Mouse (Mus musculus): ENCODE measurements around the gene Zdhhc5.

The Zdhhc5 gene

DNA sequence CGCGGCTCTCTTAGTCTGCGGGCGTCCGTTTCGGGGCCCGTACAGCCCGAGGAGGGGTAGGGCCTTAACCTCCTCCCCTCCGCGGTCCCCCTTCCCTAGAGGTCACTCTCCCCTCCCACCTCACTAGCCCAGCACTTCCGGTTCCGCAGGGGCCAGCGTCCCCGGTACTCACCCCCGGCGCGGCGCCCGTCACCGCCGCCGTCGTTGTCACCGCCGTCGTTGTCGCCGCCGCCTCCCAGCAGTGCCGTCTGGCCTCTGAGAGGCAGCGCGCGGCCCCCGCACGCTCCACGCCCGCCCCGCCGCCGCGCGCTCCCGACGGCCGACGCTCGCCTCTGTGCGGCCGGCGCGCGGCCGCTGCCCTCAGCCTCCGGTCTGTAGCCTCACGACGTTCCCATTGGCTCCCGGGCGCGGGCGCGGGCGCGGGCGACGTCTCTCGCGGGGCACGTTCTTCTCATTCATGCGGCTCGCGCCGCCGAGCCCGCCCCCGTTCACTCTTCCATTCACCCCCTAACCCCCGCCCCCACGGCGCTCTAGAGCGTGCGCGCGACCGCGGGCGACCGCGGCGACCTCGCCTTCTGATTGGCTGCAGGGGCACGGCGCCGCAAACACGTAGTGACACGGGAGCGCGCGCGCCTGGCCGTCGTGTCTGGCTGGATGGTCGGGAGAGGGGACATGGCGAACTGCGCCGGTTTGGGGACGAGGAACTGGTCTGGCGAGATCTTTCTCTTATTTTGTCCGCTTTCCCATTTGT is at the start of gene Zdhhc5:
TSS of gene Zdhhc5 (minus strand) at position 370 of the 751 bp plus-strand sequence.
- DNase-seq: peak; percentile 97 to 99

DNA sequence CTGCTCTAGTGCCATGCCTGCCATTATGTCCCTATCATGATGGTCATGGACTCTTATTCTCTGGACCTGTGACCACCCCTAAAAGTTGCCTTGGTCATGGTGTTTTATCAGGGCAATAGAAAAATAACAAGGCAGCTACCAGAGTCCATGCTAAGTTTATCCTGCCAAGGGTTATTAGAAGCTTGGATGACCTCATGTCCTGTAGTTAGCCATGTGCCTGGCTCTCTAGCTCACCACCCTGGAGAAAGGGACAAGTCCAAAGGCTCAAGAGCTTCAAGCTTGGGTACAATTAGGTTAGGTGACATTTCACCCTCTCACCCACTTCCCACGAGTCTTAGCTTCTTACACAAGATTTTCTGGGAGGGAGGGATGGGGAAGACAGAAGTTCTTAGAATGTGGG is 47.8 kb upstream of the Zdhhc5 start:
- DNase-seq: no peak

DNA sequence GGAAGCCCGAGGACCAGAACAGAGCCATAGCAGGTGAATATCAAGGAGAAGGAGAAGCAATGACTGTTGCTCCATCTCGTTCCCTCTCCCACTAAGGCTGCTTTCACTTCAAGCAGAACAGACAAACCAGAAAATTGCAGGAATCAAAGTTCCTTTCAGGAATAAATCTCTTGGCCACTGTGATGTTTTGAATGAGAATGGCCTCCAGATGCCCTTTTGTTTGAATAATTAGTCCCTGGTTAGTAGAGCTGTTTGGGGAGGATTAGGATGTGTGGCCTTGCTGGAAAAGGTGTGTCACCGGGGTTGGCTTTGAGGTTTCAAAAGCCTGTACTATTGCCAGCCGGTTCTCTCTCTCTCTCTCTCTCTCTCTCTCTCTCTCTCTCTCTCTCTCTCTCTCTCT is 47.3 kb upstream of the Zdhhc5 start:
- DNase-seq: no peak

DNA sequence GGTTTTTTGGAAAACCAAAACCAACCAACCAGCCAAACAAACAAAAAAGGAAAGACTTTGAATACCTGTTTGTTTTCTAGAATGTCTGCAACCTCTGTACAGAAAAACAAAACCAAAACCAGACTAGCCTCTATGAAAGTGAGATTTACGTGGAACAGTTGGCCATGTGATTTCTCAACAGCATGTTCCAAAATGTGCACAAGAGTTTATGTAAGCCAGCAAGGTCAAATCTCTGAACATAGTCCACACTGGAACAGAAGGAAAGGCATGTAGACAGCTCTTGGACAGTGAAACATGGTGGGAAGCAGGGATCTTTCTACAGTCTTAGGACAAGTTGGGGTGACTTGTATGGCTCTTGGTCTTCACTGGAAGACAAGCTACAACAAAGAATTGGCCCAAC is 46.9 kb upstream of the Zdhhc5 start:
- DNase-seq: no peak

DNA sequence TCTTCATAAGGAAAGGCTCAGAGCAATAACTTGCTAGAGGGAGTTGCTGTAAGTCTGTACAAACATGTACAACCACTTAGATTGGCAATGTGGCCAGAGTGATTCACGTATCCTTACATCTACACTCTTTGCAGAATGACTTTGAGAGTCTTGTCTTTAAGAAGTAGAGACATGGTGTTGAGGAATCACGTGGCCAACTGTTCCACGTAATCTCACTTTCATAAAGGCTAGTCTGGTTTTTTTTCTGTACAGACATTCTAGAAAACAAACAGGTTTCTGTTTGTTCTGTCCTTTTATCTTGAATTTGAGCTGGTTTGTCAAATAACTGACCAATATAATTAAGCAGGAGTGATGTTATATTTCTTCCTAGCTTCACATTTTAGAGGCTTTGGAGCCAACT is 46.3 kb upstream of the Zdhhc5 start:
- DNase-seq: no peak

DNA sequence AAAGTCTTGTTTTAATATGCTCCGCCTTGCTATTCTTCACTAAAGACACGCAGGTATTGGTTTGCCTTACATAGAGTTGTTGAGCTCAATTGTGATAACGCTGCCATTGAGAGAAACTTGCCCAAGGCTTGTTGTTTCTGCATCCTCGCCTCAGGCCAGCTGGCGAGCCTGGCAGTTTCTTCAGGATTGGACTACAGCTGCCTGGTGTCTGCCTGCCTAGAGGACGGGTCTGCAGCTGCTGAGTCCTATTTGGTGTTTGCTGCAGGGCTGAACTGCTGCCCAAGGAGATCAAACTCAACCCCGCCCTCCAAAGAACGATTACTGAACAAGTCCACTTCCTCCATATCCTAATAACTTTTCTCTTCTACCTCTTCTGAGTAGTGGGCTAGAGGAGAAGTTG is 45.8 kb upstream of the Zdhhc5 start:
- DNase-seq: no peak

DNA sequence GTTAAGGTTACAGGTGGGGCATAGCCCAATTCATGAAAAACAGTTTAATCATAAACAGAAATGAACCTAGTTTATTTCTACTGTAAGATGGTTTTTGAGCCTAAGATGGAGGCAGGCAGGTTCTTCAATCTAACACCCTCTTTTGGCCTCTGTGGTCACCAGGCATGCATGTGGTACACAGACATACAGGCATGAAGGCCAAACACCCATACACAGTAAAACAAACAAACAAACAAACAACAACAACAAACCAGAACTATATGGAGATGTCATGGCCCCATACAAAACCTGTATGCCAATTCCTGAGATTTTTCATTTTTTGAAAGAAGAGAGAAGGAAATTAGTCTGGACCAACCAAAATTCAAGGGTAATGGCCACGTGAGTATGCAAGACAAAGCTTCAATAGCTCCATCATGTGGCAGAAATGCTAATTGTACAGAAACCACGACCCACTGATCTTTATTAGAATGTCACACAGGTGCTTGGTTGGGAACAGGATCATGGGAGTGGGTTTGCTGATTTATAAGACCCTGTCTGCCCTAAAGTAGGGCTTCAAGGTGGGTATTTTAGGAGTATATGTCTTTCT is 43.7 kb upstream of the Zdhhc5 start:
- DNase-seq: peak; percentile 62 to 68

DNA sequence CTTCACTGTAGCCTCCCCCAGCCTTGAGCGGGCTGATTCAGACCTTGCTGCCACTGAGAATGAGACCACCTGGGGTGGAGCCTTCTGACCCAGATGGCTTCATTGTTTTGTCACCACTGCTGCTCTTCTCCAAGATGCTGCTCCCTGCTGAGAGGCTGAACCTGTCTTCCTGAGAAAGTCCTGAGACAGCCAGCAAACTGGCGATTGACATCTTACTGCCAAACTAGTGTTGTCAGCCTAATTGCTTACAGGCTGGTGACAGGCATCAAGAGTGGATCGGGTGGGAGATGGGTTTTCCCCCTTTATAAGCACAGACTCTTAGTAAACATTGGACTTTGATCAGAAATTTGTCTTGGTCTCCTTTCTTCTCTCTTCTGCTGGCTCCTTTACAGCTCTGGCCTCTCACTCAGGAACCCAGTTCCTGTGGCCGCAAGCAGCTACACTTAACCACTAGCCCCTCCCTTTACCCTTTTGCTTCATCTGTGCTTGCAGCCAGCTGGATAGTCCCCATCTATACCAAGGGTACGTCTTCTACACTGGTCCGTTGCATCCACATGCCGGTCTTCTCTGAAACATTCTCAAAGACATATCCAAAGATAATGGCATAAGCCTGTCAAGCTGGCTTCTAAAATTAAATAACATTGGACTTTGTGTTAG is 42.2 kb upstream of the Zdhhc5 start:
- DNase-seq: no peak

DNA sequence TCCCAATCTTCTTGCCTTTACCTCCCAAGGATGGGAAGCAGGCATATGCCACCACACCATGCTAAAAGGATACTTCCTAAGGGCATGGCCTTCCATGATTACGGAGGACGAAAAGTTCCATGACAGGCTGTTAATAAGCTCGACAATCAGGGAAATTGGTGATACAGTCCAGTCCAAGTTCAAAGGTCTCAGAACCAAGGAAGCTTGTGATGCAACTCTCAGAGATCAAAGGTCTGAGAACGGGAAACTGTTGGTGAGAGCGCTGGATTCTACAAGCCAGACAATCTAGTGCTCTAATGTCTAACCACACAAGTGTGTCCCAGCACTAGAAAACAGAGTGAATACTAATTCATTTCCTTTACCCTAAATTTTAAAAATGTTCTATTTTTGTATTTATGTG is 41.3 kb upstream of the Zdhhc5 start:
- DNase-seq: no peak

DNA sequence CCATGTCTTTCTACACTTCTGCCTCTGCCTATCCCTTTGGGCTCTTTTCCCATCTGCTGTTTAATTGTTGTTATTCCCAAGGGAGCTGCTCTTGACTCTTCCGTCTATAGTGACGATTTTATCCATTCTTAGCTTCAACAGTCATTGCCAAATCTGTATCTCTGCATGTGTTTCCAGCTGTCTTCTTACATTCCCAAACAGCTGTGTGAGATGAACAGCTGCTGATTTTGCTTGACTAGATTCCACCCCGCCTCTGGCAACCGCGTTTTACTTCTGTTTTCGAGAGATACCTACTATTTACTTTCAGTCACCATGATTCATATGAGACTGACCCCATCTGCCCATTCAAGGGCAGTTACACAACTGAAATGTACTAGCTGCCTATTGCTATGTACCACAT is 35.1 kb upstream of the Zdhhc5 start:
- DNase-seq: no peak

DNA sequence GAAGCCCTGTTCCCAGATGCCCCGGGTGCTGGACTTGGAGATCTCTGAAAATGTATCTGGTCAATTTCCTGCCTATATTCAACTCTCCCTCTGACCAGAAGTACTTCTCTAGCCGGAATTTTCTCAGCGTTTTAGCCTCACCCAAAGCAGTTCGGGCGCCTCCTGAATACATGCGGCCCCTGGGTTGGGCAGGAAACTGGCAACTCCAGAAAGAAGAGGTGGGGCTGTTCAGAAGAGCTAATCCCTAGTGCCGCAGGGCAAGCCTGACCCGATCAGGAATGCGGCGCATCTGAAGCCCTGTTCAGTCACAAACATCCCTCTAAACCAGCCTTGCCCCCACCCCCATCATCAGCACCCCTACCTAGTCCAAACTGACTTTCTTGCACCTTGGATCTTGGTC is 29.1 kb upstream of the Zdhhc5 start:
- DNase-seq: no peak

DNA sequence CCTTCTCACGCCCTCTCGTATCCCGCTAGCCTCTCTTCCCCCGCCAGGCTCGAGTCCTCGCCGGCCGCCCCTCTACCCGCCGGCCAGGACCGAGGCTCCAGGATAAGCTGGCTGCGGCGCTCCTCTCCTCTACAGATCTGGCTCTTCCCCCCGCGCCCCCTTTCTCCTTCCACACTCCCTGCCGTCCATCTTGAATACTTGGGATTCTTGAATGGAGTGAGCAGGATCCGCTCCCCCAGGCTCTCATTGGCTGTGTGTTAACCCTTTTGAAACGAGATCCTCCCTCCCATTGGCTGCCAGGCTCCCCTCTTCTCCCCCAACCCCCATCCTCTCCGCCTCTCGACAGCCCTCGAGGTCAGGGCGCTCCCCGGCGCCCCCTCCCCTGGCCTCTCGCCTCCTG is 28.6 kb upstream of the Zdhhc5 start, which contains the start of gene Gm19426:
TSS of gene Gm19426 (minus strand) at position 95 of the 400 bp plus-strand sequence.
- DNase-seq: peak; percentile 67 to 81

DNA sequence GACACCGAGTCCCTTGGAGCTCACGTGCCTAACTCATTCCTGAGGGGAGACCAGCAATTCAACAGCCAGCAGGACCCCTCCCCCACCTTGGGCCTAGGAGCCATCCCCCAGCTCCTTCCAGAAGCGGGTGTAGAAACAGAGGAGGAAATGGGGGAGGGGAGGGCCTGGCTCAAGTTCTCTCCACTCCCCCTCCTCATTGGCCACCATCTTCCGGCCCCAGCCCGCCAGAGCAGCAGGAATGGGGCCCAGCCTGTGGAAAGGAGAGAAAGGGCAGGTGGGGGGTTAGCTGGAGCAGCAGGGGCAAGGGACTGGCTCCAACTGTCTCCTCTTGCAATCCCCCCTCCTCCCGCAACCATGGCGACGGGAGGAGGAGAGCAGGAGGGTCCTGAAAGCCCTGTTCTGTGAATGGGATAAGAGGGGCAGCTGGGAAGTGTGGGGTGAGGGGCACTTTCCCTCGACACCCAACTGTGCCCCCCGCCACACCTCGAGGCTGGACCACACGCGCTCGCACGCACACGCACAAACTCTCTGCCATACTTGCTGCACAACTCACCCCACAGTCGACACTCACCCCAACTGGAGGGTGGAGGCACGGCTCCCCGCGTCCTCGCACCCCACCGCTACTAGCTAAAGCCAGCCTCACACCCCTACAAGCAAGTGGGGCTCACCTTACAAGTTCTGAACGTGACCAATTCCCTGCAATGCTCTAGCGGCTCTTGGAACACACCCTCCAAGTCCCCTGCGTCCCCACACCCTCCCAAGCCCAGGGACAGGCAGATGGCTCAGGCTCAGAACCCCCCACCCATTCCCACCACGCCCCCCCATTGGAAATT is 27.7 kb upstream of the Zdhhc5 start:
- peak; percentile 32 to 43 for DNase-seq

DNA sequence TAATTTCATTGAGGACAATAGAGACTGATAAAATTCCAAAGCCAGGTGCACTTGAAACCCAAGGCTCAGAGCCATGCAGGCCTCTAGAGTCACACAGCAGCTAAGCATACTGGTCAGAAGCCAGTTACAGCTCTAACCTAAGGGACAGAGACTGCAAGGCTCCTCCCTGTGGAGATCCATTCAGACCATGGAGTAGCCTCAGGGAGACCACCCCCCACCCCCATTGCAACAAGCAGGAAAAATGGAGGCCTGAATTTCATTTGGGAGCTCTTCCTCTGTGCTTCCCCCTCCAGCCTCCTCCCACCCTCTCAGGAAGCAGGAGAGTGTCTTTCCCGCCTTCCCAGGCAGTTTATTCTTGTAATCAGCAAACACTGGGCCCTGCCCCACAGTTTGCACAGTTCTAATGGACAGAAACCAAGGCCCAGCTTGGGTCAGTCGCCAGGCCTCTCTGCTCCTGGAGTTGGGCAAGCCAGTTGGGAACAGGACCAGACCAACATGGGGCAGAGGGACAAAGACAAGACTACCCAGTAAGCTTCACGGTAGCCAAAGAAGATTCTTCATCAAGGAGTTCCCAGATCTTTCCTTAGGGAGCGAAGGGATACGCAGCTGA is 27.0 kb upstream of the Zdhhc5 start:
- peak in 1 of 2 experiments; percentile 29 for DNase-seq

DNA sequence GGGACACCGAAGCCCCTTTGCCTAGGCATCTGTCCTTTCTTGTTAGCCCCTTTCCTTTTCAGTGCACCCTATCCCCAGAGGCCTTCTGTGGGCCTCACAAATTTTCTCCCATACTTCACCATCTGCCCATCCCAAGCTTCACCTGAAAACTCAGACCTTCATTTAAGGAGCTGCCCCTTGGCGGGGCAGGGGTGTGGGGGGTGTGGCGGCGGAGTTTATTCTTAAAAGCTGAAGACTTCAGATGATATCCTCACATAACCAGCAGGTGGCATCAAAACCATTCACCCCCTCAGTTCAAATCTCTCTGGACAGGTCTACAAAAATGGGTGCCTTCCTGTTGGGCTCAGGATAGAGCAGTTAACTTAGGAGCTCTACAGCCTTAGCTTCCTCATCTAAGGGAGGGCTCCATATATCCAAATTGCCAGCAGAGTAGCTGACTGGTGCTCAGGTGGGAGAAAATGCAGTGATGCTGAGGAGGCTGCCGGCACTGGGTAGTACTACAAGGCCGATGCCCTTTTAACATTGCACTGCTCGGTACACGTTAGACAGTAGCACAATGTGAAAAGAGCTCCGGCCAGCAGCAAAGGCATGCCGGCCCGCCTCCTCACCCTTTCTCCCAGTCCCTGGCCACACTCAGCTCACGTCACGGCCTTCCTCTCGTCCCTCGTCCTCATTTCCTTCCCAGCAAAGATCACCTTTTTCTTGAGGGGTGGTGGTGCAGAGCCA is 25.8 kb upstream of the Zdhhc5 start:
- DNase-seq: no peak

DNA sequence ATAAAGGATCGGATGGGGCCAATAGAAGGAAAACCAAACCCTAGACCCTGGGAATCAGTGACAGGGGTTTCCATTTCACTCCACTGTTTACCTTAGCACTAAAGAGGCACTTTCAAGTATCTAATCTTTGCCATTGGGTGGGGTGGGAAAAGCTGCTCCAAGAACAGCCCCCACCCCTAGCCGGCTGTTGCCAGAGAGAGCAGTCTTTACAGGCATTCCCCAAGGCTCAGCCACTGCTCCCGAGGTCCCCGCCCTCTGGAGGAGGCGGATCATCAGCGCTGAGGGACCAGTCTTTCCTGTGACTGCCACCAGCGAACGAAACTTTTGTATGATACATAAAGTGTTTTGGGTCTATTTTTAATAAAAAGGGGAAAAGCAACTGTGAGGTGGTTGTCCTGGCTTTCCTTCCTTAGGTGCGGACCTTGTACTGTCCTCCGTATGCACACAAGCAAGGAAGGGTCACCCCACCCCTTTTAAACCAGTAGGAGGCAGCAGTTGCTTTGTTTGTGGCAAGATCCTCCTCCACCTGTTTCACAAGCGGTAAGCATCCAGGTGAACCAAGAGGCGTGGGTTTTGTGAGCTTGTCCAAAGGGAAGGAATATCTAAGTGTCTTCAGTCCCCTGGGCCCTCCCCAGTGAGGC is 23.4 kb upstream of the Zdhhc5 start:
- DNase-seq: peak in 1 of 2 experiments; percentile 29

DNA sequence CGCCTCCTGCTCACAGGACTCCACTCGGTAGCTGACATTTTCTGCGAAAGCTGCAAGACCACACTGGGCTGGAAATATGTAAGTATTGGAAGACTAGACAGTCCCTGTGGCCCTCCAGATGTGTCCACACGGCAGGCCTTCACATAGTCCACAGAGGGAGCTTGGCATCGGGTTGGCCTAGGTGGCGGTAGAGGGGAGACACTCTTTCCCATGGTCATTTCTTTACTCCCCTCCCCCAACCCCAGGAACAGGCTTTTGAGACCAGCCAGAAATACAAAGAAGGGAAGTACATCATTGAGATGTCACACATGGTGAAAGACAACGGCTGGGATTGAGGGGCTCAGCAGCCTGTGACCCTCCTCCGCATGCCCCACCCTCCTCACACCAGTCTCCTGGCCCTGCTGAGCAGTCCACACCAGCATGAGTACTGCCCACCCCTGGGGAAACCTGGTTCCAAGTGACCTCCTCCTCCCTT is 22.5 kb upstream of the Zdhhc5 start:
- DNase-seq: peak in 1 of 2 experiments; percentile 21

DNA sequence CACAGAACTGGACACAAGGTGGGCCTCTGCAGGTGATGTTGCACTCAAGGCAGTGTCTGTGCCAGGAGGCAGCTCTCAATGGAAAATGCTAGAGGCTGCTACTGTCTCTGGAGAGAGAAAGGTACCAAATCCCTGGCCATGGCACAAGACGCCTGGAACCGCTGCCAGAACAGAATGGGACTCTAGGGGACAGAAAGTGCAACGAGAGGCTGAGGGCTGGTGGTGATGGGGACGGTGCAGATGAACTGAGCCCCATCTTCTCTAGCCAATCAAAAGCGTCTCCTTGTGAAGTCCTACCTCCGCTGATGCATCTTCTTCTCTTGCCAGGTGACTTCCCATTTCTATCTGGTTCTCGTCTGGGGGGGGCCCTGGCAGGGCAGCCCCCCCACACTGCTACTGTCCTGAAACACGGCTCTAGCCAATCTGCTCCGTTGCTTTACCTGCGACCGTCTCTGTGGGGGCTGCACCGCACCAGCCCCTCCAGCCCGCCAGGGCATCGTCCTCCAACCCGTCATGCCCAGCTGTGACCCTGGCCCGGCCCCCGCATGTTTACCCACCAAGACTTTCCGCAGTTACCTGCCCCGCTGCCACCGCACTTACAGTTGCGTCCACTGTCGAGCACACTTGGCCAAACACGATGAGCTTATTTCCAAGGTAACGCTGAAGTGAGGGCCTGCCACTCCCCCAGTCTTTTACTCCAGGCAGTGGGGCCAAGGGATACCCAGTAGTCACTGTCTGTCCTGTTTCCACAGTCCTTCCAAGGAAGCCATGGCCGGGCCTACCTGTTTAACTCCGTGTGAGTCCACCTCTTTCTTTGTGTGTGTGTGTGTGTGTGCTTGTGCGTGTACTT is 21.6 kb upstream of the Zdhhc5 start:
- DNase-seq: peak; percentile 45 to 55

DNA sequence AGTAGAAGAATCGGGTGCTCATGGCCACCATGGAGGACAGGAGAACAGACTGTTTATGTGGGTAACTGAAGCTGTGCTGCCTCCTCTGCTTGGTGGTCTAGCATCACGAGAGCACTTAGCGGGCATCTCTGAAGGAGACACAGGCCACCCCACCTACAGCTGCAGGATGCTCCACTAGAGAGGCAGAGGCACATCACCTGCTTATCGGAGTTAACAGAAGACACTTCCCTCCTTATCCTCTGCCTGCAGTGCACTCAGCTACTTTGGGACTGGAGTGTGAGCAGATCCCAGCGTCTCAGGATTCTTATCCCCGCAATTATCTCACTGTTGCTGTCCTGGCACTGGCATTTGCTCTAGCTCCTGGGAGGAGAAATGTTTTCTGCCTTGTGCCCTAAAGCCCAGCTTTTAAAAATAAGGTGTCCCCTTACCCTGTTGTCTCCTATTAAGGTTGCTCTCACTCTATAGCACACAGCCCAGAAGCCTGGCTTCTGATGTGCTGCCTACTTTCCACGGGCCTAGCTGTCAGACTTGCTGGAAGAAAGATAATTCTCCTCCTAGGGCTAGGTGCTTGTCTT is 20.5 kb upstream of the Zdhhc5 start:
- peak in 1 of 2 experiments; percentile 31 for DNase-seq

DNA sequence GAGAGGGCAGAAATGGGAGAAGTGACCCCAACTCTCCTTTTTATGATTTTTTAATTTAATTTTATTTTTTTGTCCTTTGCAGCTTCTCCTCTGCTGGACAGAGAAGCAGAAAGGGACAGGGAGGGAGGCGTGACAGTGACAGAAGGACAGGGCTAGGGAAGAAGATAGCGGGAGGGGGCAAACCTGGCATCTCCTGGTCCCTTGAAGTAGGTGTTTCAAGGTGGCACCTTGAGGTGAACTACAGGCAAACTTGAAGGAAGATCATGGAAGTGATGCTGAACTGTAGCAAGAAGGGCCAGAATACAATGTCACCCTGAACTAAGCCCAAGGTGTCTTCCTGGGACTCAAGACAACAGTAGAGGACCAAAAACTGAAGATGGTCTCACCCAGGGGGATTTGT is 19.9 kb upstream of the Zdhhc5 start:
- peak in 1 of 2 experiments; percentile 51 for DNase-seq

All from cerebellum, adult 18-20 months (tissue).